Mouse (Mus musculus) E14TG2a.4 (cell line): Measurements from ENCODE around the gene Arhgef33.

Experiments
- H3K27me3 ChIP-seq: 2 replicates; pipeline ENCODE4 v1.6.1; 2014; ENCODE audit warnings: low read length, control low read depth; ENCODE audit not compliant: insufficient read depth
- H3K36me3 ChIP-seq: 2 replicates; pipeline ENCODE4 v1.6.1; 2014; ENCODE audit warnings: low read length, control low read depth; ENCODE audit not compliant: insufficient read depth
- H3K4me1 ChIP-seq: replicated peaks from 2 replicates; pipeline ENCODE4 v1.6.1; 2014; ENCODE audit warnings: low read depth, low read length, control low read depth
- H3K4me3 ChIP-seq: replicated peaks from 2 replicates; pipeline ENCODE4 v1.5.1; 2014; ENCODE audit warnings: mild to moderate bottlenecking, low read length
- H3K9me3 ChIP-seq: 2 replicates; pipeline ENCODE4 v1.6.1; 2014; ENCODE audit warnings: low read length, control low read depth
- CTCF ChIP-seq: conservative IDR thresholded peaks from 2 replicates; pipeline ENCODE4 v1.5.1; 2014; ENCODE audit warnings: low read length
- NANOG ChIP-seq: IDR thresholded peaks from 2 replicates; pipeline ENCODE4 v1.6.1; 2014; ENCODE audit warnings: borderline replicate concordance, low read length, mixed read lengths
- POU5F1 ChIP-seq: IDR thresholded peaks from 2 replicates; pipeline ENCODE4 v1.6.1; 2014; ENCODE audit warnings: low read length, borderline replicate concordance

Arhgef33 gene

DNA sequence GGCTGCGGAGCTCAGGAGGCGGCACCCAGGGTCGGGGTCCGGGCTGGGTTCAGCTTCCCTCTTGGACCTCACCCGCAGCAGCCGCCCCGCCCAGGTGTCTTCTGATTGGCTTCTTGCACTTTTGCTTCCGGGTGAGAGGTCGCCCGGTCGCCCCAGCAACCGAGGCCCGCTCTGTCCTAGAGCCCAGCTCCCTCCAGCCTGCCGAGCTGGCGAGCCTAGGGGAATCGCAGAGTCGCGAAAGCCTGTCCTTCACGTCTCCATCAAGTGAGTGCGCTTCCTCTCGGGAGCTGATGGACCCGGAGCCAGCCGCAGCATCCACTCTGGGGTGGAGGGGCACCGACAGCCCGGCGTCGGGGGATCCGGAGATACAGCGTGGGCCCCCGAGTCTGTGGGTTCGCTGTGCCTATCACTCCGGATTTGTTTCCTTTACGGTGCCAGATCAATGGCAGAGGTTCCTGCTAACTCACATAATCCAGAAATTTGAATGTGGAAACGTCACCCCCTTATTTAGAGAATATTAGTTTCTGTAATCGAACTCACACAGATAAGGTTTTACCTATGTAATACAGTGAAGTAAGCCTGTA, 17.0 kb upstream of the Arhgef33 start, which contains the start of the genes Morn2 and Dhx57:
TSS of gene Morn2 (plus strand) at position 130 of the 584 bp plus-strand sequence.
TSS of gene Dhx57 (minus strand) at position 403 of the 584 bp plus-strand sequence.
- no peaks in the 10 kb centered on the region for H3K36me3 ChIP-seq
- TF ChIP-seq CTCF (no peak), POU5F1 (no peak), NANOG (no peak)
- peak within 1 kb of the TSS; percentile 99 for H3K4me3 ChIP-seq
- no peaks in the 10 kb centered on the region for H3K27me3 ChIP-seq
- peaks cover 10% of the 10 kb centered on the region for H3K4me1 ChIP-seq
- no peaks in the 10 kb centered on the region for H3K9me3 ChIP-seq

DNA sequence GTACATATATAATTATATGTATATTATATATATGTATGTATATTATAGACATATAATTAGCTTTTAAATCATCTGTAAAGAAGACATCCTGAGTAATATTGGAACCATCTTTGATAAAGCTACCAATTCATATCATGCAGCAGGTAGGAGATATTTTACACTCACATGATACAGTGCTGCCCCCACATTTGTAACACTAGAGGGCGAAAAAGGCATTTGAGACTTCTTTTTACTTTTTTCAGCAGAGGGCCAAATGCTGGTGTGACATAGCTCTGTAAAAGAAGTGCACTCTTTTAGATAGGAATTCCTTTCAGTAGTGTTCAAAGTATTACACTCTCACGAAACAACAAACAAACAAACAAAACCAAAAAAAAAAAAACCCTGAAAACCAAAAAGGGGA, 16.1 kb upstream of the Arhgef33 start:
- Histone ChIP-seq H3K27me3 (no peaks in the 10 kb centered on the region), H3K9me3 (no peaks in the 10 kb centered on the region), H3K4me1 (peaks cover 10% of the 10 kb centered on the region), H3K36me3 (no peaks in the 10 kb centered on the region), H3K4me3 (no peak overlapping the region)
- TF ChIP-seq NANOG, result no peak
- TF ChIP-seq CTCF, result peak; percentile 42
- no peak for TF ChIP-seq POU5F1

DNA sequence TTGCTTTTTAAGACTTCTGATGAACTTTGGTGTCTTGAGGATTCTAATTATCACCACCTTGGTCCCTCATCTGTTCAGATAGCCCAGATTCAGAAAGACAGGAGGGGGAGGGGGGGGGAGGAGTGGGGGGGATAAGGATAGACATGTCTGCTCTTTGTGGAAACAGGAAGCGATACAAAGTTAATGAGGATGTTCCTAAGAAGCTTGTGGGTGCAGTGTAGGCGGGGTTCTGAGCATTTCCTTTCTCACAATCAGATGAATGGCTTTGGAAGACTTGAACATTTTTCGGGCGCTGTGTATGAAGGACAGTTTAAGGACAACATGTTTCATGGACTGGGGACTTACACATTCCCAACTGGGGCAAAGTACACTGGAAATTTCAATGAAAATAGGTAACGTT, 11.9 kb upstream of the Arhgef33 start:
- TF ChIP-seq POU5F1 (no peak), CTCF (no peak), NANOG (no peak)

DNA sequence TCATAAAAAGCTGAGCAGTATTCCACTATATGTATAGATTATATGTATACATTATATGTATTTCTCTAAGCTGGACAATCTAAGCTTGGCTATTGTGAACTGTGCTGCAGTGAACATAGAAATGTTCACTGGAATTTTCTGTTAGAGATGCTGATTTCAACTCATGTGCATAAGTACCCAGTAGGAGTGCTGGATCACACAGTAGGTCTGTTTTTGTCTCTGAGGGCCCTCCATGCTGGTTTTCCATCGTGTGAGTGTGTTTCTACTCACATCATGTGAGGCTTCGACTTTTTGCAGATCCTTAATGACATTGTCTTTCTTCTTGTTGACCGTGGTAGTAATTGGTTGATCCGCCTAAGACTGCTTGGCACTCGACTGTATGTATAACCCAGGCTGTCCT, 8.4 kb upstream of the Arhgef33 start:
- TF ChIP-seq NANOG (no peak), POU5F1 (no peak), CTCF (no peak)
- Histone ChIP-seq H3K4me1 (no peaks in the 10 kb centered on the region; the same call in 1 of the 2 replicates), H3K36me3 (no peaks in the 10 kb centered on the region), H3K27me3 (no peaks in the 10 kb centered on the region), H3K4me3 (no peak overlapping the region), H3K9me3 (no peaks in the 10 kb centered on the region)

More for the DNA sequence above, 11.9 kb upstream of the Arhgef33 start:
- Histone ChIP-seq H3K4me3 (no peak overlapping the region), H3K4me1 (no peaks in the 10 kb centered on the region; the same call in 1 of the 2 replicates), H3K9me3 (no peaks in the 10 kb centered on the region), H3K36me3 (no peaks in the 10 kb centered on the region), H3K27me3 (no peaks in the 10 kb centered on the region)

DNA sequence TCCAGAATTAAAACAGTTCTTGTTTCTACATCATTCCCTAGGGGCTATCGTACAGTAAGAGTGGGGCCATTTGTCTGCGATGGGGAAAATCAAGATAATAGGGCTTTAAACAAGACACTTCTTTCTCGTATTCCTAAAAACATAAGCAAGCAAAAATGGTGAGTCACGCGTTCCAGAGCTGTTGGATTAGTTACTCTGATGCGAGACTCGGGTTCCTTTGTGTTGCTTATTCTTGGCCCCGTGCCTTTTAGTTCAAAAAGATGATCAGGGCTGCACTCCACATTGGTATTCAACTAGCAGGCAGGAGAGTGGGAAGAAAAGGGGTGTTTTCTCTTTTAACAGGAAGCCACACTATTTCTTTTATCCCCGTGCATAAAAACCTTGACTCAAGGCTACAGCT, 4.6 kb downstream of the Arhgef33 start:
- TF ChIP-seq CTCF, result no peak
- TF ChIP-seq POU5F1, result no peak
- no peak for TF ChIP-seq NANOG
- no peaks in the 10 kb centered on the region for H3K27me3 ChIP-seq
- H3K9me3 ChIP-seq, result peaks cover 15% of the 10 kb centered on the region
- H3K36me3 ChIP-seq, result no peaks in the 10 kb centered on the region
- no peaks in the 10 kb centered on the region for H3K4me1 ChIP-seq
- H3K4me3 ChIP-seq, result no peak overlapping the region

DNA sequence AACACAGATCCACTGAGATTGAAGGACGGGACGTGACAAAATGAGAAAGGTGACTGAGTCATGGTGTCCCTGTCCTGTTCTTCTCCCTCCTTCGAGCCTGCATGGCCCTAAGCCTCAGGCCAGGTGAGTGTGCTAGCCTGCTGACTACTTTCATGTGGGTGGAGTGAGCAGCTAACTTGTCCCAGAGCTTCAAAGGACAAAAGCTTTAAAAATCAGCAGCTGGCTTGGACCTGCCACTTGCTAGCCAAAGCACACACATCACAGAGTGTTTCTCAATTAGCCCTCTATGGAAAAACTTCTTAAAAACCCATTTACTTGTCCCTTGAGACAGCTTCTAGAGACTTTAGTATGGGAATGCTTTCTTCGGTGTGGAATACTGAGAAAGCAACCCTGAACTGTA, 5.2 kb downstream of the Arhgef33 start:
- H3K9me3 ChIP-seq, result peaks cover 15% of the 10 kb centered on the region
- no peaks in the 10 kb centered on the region for H3K4me1 ChIP-seq
- TF ChIP-seq CTCF (no peak), POU5F1 (no peak), NANOG (no peak)
- no peaks in the 10 kb centered on the region for H3K36me3 ChIP-seq
- no peaks in the 10 kb centered on the region for H3K27me3 ChIP-seq
- no peak overlapping the region for H3K4me3 ChIP-seq

DNA sequence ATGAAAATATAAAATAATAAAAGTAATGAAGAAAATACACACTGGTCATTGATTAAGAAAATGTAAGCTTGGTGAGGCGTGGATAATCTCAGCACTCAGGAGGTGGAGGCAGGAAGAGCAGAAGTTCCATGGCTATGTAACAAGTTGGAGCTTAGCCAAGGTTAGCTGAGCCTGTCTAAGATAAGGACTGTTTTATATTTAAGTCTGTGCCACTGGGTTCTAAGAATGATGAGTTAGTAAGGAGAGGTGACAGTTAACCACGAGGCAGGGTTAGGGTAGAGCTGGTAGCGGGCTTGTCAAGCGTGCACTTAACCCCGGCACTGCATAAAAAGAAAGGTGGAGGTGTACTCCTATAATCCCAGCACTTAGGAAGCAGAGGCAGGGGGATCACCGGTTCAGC, 15.0 kb downstream of the Arhgef33 start:
- no peaks in the 10 kb centered on the region; the same call in 1 of the 2 replicates for H3K4me1 ChIP-seq
- H3K36me3 ChIP-seq, result no peaks in the 10 kb centered on the region
- TF ChIP-seq CTCF (no peak), NANOG (no peak)
- H3K27me3 ChIP-seq, result 0 out of 2 replicates have a peak, but pooled peaks cover 5% of the 10 kb centered on the region
- no peaks in the 10 kb centered on the region for H3K9me3 ChIP-seq
- H3K4me3 ChIP-seq, result no peak overlapping the region

DNA sequence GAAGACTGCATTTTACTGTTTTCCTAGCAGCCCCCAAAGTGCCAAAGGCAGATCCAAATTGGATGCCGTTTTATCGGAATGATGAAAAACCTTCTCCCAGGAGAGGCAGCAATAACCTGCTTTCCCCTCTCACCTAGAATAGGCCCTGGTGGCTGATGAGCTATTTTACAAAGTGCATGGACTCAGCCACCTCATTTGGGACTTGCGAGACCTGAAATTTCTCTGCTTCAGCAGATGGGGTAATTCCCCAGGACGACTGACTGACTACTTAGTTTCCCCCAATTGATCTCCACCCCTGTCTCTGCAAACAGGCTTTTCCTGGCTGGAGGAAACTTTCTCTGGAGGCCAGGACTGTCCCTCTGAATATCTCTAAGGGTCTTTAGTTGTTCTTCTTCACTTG, 15.8 kb downstream of the Arhgef33 start:
- Histone ChIP-seq H3K9me3 (no peaks in the 10 kb centered on the region), H3K36me3 (no peaks in the 10 kb centered on the region), H3K27me3 (0 out of 2 replicates have a peak, but pooled peaks cover 5% of the 10 kb centered on the region), H3K4me3 (no peak overlapping the region), H3K4me1 (no peaks in the 10 kb centered on the region; the same call in 1 of the 2 replicates)
- TF ChIP-seq POU5F1 (no peak), NANOG (no peak), CTCF (no peak)

DNA sequence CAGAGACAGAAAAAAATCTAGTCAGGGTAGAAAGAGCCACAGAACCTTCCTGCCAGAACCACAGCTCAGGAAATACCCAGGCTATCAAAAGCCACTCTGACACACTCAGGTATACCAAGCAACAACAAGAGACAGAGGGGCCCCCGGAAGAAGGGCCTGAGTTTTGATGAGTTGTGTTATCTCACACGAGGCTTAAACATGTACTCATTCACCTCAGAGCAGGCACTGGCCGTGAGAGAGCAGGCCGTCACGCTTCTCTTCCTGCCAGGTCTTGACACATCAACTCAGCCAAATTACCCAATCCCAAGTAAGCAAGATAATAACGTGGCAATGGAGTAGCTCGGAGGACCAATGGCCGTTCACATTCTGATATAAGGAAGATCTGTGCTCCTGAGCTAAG, 16.5 kb downstream of the Arhgef33 start:
- no peaks in the 10 kb centered on the region for H3K9me3 ChIP-seq
- TF ChIP-seq NANOG, result no peak
- TF ChIP-seq CTCF, result no peak
- TF ChIP-seq POU5F1, result no peak
- H3K36me3 ChIP-seq, result no peaks in the 10 kb centered on the region
- no peaks in the 10 kb centered on the region for H3K4me1 ChIP-seq
- 0 out of 2 replicates have a peak, but pooled peaks cover 5% of the 10 kb centered on the region for H3K27me3 ChIP-seq
- H3K4me3 ChIP-seq, result no peak overlapping the region
